Mouse (Mus musculus): ENCODE measurements around the gene Gm49395. TPM values are rescaled to one million over a fixed set of nuclear protein-coding genes. Genes with fewer than 3 reads are reported as not detected.

Gm49395 gene
- polyA plus RNA-seq, 2 experiments: 1.4 to 7.3 TPM

DNA sequence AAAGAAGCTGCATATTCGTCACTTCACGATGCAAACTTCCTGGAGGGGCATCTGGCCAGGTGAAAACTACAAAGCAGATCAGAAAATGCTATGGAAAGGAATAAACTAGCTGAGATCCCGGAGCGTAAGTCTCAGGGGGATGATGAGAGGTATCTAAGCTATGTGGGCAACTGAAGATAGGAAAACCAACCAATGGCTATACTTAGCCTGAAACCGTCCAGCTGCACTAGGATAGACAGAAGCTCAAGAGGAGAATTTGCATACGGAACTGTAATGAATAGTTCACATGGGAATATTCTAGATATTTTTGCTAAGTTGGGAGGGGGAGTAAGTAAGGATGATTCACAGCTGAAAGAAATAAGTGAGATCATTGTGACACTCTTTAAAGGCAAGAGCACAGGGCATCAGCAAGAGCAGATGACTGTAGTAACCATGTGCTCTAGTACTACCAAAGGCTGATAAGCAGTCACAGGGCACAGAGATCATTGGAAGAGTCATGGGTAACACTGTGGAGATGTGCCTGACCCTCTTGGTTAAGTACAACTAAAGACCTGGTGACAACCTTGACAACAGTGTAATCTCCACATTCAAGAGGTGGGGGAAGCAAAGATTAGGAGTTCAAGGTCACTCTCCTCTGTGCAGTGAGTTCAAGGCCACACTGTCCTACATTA lies 79.5 kb downstream of the Gm49395 start:
- 86% methylated on average over 6 of the region's 6 CpGs for WGBS
- TF ChIP-seq POLR2A (IDR thresholded peaks at IDR 0.05; ENCODE audit: borderline replicate concordance, extremely low read depth, insufficient read depth, insufficient read length): no peak
- H3K4me1 ChIP-seq (ENCODE audit: control insufficient read depth, insufficient read depth, low read length): no peaks in the 10 kb centered on the region
- H3K9me3 ChIP-seq (ENCODE audit: control insufficient read depth, low read length): no peaks in the 10 kb centered on the region
- no peaks in the 10 kb centered on the region for H3K36me3 ChIP-seq (ENCODE audit: control insufficient read depth, insufficient read depth, low read length)
- ATAC-seq (ENCODE audit: low FRiP score, low read depth) (no peak), DNase-seq (ENCODE audit: low spot score) (no peak)
- H3K27ac ChIP-seq (replicated peaks; ENCODE audit: low read depth, low read length): no peak overlapping the region
- H3K9ac ChIP-seq (ENCODE audit: low read depth, low read length, severe bottlenecking): no peak overlapping the region
- no peak overlapping the region for H3K4me2 ChIP-seq (replicated peaks; ENCODE audit: low read depth, low read length, severe bottlenecking)
- H3K4me3 ChIP-seq (replicated peaks; ENCODE audit: low read length): no peak overlapping the region
- no peaks in the 10 kb centered on the region for H3K27me3 ChIP-seq (ENCODE audit: control insufficient read depth, insufficient read depth, low read length)

DNA sequence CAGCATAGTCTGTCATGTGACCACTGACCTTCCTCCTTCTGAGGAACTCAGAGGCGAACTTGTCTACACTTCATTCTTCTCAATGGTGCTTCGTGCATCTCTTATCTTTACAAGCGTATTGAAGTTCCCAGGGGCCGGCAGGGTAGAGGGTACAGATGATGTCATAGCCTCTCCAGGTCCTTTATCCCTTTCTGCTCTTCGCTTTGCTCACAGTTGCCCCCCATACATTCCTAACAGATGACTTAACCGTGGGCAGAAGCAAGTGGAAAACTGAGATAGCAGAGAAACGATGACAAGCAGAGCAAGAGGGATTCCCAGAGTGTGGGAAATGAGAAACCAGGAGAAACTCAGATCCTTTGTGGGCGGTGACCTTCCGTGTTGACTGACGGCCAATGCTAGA lies 80.3 kb downstream of the Gm49395 start:
- Histone ChIP-seq H3K27me3 (ENCODE audit: control insufficient read depth, insufficient read depth, low read length) (no peaks in the 10 kb centered on the region), H3K9me3 (ENCODE audit: control insufficient read depth, low read length) (no peaks in the 10 kb centered on the region), H3K4me1 (ENCODE audit: control insufficient read depth, insufficient read depth, low read length) (no peaks in the 10 kb centered on the region), H3K36me3 (ENCODE audit: control insufficient read depth, insufficient read depth, low read length) (no peaks in the 10 kb centered on the region), H3K4me2 (replicated peaks; ENCODE audit: low read depth, low read length, severe bottlenecking) (no peak overlapping the region), H3K9ac (ENCODE audit: low read depth, low read length, severe bottlenecking) (no peak overlapping the region), H3K4me3 (replicated peaks; ENCODE audit: low read length) (no peak overlapping the region), H3K27ac (replicated peaks; ENCODE audit: low read depth, low read length) (no peak overlapping the region)
- ATAC-seq (ENCODE audit: low FRiP score, low read depth) (no peak), DNase-seq (ENCODE audit: low spot score) (no peak)
- TF ChIP-seq POLR2A (IDR thresholded peaks at IDR 0.05; ENCODE audit: borderline replicate concordance, extremely low read depth, insufficient read depth, insufficient read length): no peak
- 80% methylated on average over 10 of the region's 10 CpGs for WGBS

DNA sequence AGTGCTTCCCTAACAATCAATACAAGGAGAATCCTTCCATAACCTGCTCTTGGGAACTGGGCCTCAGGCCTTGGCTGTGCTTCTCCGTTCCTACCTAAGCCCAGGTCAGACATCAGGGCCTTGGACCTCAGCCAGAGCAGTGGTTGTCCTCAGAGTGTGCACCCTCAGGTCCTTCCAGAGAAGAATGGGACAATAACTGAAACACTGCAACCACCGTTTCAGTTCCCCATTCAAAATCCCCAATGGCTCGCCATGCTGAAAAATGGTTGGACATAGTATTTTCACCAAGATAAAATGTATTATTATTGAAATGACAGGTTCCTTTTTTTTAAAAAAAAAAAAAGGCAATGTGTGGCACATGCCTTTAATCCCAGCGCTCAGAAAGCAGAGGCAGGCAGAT lies 81.0 kb downstream of the Gm49395 start:
- H3K36me3 ChIP-seq (ENCODE audit: control insufficient read depth, insufficient read depth, low read length): no peaks in the 10 kb centered on the region
- no peak for ATAC-seq (ENCODE audit: low FRiP score, low read depth)
- H3K4me2 ChIP-seq (replicated peaks; ENCODE audit: low read depth, low read length, severe bottlenecking): no peak overlapping the region
- no peaks in the 10 kb centered on the region for H3K9me3 ChIP-seq (ENCODE audit: control insufficient read depth, low read length)
- no peak for DNase-seq (ENCODE audit: low spot score)
- no peaks in the 10 kb centered on the region for H3K4me1 ChIP-seq (ENCODE audit: control insufficient read depth, insufficient read depth, low read length)
- 88% methylated on average over 4 of the region's 4 CpGs for WGBS
- no peak overlapping the region for H3K27ac ChIP-seq (replicated peaks; ENCODE audit: low read depth, low read length)
- H3K9ac ChIP-seq (ENCODE audit: low read depth, low read length, severe bottlenecking): no peak overlapping the region
- H3K27me3 ChIP-seq (ENCODE audit: control insufficient read depth, insufficient read depth, low read length): no peaks in the 10 kb centered on the region
- no peak overlapping the region for H3K4me3 ChIP-seq (replicated peaks; ENCODE audit: low read length)
- no peak for TF ChIP-seq POLR2A (IDR thresholded peaks at IDR 0.05; ENCODE audit: borderline replicate concordance, extremely low read depth, insufficient read depth, insufficient read length)

DNA sequence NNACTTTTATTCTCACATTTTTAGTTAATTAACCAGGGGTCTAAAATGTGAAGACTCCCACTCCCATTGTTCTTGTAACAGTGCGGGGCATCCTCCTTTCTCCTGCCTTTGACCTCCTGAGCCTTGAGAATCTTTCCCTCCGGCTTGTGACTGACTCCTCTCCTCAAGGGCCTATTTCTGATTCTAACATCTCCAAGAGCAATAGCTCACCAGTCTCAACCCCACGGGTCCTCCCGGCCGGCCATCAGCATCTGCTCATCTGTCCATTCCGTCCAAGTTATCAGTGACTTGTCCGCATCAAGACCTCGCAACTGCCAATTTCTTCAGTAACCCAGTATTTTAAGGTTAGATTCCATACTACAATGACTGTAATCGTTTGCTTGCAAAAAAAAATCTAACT lies 84.2 kb downstream of the Gm49395 start:
- no peak for DNase-seq (ENCODE audit: low spot score)
- ATAC-seq (ENCODE audit: low FRiP score, low read depth): no peak
- 96% methylated on average over 9 of the region's 9 CpGs for WGBS

DNA sequence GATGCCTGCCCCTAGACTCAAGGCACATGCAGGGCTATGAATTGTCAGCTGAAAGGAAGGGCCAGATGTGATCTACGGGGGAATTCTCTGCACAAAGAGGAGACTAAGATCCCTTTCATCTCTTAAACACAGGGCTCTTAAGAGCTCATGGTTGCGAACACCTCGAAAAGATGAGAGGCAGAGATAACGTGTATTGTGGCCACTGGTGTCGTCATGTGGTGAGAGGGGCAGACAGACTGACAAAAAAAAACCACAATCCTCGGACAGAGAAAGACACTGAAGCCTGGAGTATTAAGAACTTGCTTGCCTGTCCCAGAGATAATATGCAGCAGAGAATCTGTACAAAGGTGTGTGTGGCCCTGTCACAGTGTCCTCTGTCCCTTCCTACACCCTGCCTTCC lies 90.2 kb downstream of the Gm49395 start:
- Histone ChIP-seq H3K9ac (ENCODE audit: low read depth, low read length, severe bottlenecking) (no peak overlapping the region), H3K4me3 (replicated peaks; ENCODE audit: low read length) (no peak overlapping the region)

More for the DNA sequence above, 84.2 kb downstream of the Gm49395 start:
- Histone ChIP-seq H3K4me1 (ENCODE audit: control insufficient read depth, insufficient read depth, low read length) (no peaks in the 10 kb centered on the region), H3K36me3 (ENCODE audit: control insufficient read depth, insufficient read depth, low read length) (no peaks in the 10 kb centered on the region), H3K27me3 (ENCODE audit: control insufficient read depth, insufficient read depth, low read length) (no peaks in the 10 kb centered on the region), H3K9ac (ENCODE audit: low read depth, low read length, severe bottlenecking) (no peak overlapping the region), H3K4me2 (replicated peaks; ENCODE audit: low read depth, low read length, severe bottlenecking) (no peak overlapping the region), H3K9me3 (ENCODE audit: control insufficient read depth, low read length) (no peaks in the 10 kb centered on the region), H3K4me3 (replicated peaks; ENCODE audit: low read length) (no peak overlapping the region), H3K27ac (replicated peaks; ENCODE audit: low read depth, low read length) (no peak overlapping the region)
- no peak for TF ChIP-seq POLR2A (IDR thresholded peaks at IDR 0.05; ENCODE audit: borderline replicate concordance, extremely low read depth, insufficient read depth, insufficient read length)

More for the DNA sequence above, 90.2 kb downstream of the Gm49395 start:
- H3K4me1 ChIP-seq (ENCODE audit: control insufficient read depth, insufficient read depth, low read length): no peaks in the 10 kb centered on the region
- WGBS: 48% methylated on average over 6 of the region's 6 CpGs
- H3K4me2 ChIP-seq (replicated peaks; ENCODE audit: low read depth, low read length, severe bottlenecking): no peak overlapping the region
- H3K27me3 ChIP-seq (ENCODE audit: control insufficient read depth, insufficient read depth, low read length): no peaks in the 10 kb centered on the region
- no peak overlapping the region for H3K27ac ChIP-seq (replicated peaks; ENCODE audit: low read depth, low read length)
- H3K9me3 ChIP-seq (ENCODE audit: control insufficient read depth, low read length): no peaks in the 10 kb centered on the region
- ATAC-seq (ENCODE audit: low FRiP score, low read depth) (no peak), DNase-seq (ENCODE audit: low spot score) (no peak)
- no peaks in the 10 kb centered on the region for H3K36me3 ChIP-seq (ENCODE audit: control insufficient read depth, insufficient read depth, low read length)
- no peak for TF ChIP-seq POLR2A (IDR thresholded peaks at IDR 0.05; ENCODE audit: borderline replicate concordance, extremely low read depth, insufficient read depth, insufficient read length)
